Mouse (Mus musculus) C2C12 (cell line): ENCODE results near the gene Coq8a.

Experiments used
- CTCF ChIP-seq: IDR thresholded peaks from one replicate; pipeline ENCODE4 v1.5.1; 2011; ENCODE audit not compliant: control insufficient read depth, insufficient read depth, insufficient read length
- MAX ChIP-seq: IDR thresholded peaks from one replicate; pipeline ENCODE4 v1.6.1; 2011; ENCODE audit warnings: mild to moderate bottlenecking, control low read depth
- MYOD1 ChIP-seq: IDR thresholded peaks from one replicate; pipeline ENCODE4 v1.6.1; 2011; ENCODE audit warnings: low read depth; ENCODE audit not compliant: control insufficient read depth, insufficient read length
- MYOG ChIP-seq: IDR thresholded peaks from one replicate; pipeline ENCODE4 v1.6.1; 2011; ENCODE audit not compliant: control insufficient read depth, insufficient read length; ENCODE audit errors: extremely low read depth

DNA sequence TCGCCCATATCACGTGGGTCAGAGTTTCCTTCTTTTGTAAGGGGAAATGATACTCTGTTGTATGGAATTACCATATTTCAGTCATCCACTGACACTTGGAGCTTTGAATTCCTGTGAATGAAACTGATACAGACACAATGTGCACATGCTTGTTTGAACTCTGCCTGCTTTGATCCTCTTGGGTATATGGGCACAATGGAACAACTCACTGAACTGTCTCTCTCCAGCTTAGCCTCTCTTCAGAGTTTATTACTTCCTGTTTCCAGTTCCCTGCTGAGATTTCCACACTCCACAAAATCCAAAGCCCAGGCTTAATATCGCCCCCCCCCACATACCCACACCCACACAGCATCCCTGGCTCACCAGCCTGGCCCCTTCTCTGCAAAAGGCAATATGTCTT is 32.3 kb upstream of the Coq8a start:
- TF ChIP-seq MYOG (no peak), CTCF (no peak), MYOD1 (no peak), MAX (no peak)
